Mouse (Mus musculus): ENCODE results near the gene Cntn4.

- TF ChIP-seq CTCF (IDR thresholded peaks at IDR 0.05; ENCODE audit: borderline replicate concordance, control insufficient read depth, extremely low read depth, insufficient read depth, low read length, poor library complexity) (no peak), POLR2A (IDR thresholded peaks at IDR 0.05; ENCODE audit: control insufficient read depth, extremely low read depth, insufficient read depth, low read length, poor library complexity) (no peak)
Observed at GRCm38 (mm10) chr6:106097856-106098255, 420.4 kb downstream of the Cntn4 start.

Measured in thymus, adult 2 months (tissue).